Comparison of ENCODE assay signal across 9 mouse cellular contexts in the genomic region with DNA sequence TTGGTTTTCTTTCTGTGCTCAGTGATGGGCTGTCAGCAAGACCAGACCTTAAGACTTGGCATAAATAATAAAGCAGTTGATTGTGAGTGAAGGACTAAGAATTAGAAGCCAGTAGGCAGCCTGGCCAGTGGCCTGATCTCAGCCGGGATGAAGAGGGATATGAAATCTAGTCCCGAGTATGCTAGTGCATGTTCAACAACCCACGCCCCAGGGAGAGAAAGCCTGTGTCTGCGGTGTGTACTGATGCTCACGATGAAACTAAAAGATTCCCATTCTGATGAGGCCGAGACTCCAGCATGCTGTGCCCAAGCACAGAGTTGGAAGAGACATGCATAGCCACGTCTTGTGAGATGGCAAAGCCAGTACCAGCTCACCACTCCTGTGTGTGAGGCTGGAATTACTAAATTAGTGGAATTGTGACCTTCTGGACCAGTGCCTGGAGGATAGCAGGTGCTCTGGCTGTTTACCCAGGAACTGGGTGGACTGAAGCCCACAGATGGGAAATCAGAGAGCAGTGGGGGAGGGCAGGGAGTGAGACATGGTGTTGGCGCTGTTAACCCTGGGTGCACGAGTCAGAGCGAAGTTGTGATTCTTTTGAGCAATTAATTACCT. TPM values are rescaled to one million over a fixed set of nuclear protein-coding genes. Genes with fewer than 3 reads are reported as not detected.
A peak's percentile ranks its signal among the peaks of the same experiment; 100 is the strongest.
DNase-seq lines count a peak whose midpoint lies in the region.
"Had no signal": no experiment of that assay in that cellular context is flagged by ENCODE, and none has a peak within 500 bp of the region (broad histone marks: within the 10 kb centered on the region; RNA-seq: fewer than 3 reads in every experiment).

No protein-coding gene starts in this region.

- peak; percentile 10 for DNase-seq in adrenal gland, postnatal 25 days
- no peak for DNase-seq in adrenal gland, postnatal 10 days
- DNase-seq in left cerebral cortex, postnatal 4 days: peak; percentile 94
- no peak for DNase-seq in left cerebral cortex, postnatal 25 days (ENCODE audit: low spot score in 2 of 2)
- peak; percentile 65 for DNase-seq in gastrocnemius, adult 18-20 months (ENCODE audit: low spot score)
- peak; percentile 37 to 45 for DNase-seq in kidney, postnatal 36 days
- DNase-seq in urinary bladder, postnatal 25 days (ENCODE audit: low spot score): no peak
- DNase-seq in frontal cortex, postnatal 10 days (ENCODE audit: low spot score in 2 of 2): no peak
- DNase-seq: lung, postnatal 10 days had no signal

- intact Hi-C loops in left cerebral cortex, postnatal 4 days (cut with DNase I): no loop called here
- intact Hi-C loops in left cerebral cortex, postnatal 25 days (cut with DNase I): no loop called here

RNA-seq across cellular contexts. Expression of a gene that starts 23.6 kb away (rescaled TPM):
- 3.9 and 5.4 TPM in 2 replicates for total RNA-seq in adrenal gland, postnatal 25 days (2021)
- 1 to 10 TPM; 3.9 to 5.1 TPM for total RNA-seq in adrenal gland, postnatal 10 days (2021)
- total RNA-seq in left cerebral cortex, postnatal 4 days (2021): 10 to 100 TPM; 26.4 to 27.3 TPM
- 10 to 100 TPM; 20.9 to 24.3 TPM for total RNA-seq in left cerebral cortex, postnatal 25 days (2021)
- total RNA-seq in gastrocnemius, adult 18-20 months (2021): not detected

Comparison
In these comparisons a context has a peak if more than half of its experiments do, and no peak if none do; other contexts are left out.
1. DNase-seq: peak in adrenal gland, postnatal 25 days (single experiment), left cerebral cortex, postnatal 4 days (single experiment), gastrocnemius, adult 18-20 months (single experiment) and kidney, postnatal 36 days (2 of 2); none in adrenal gland, postnatal 10 days (single experiment), left cerebral cortex, postnatal 25 days (0 of 2), urinary bladder, postnatal 25 days (single experiment) and frontal cortex, postnatal 10 days (0 of 2).